Mouse (Mus musculus) ES-E14 (cell line): Measurements from ENCODE around the gene Mctp2.

Experiments used
- CHD2 ChIP-seq: IDR thresholded peaks from 2 replicates; pipeline ENCODE4 v1.6.1; 2014; ENCODE audit warnings: mild to moderate bottlenecking, low read depth, low read length, inconsistent platforms
- HCFC1 ChIP-seq: IDR thresholded peaks from 2 replicates; pipeline ENCODE4 v1.6.1; 2012; ENCODE audit warnings: low read length, inconsistent platforms, borderline replicate concordance; ENCODE audit not compliant: insufficient read depth
- MAFK ChIP-seq: IDR thresholded peaks from 2 replicates; pipeline ENCODE4 v1.6.1; 2014; ENCODE audit warnings: mild to moderate bottlenecking, low read depth, low read length, inconsistent platforms; ENCODE audit not compliant: insufficient read depth
- ZC3H11A ChIP-seq: IDR thresholded peaks from 2 replicates; pipeline ENCODE4 v1.6.1; 2012; ENCODE audit warnings: low read depth, mild to moderate bottlenecking, inconsistent platforms, low read length, borderline replicate concordance
- ZNF384 ChIP-seq: IDR thresholded peaks from 2 replicates; pipeline ENCODE4 v1.6.1; 2012; ENCODE audit warnings: low read depth, low read length, inconsistent platforms

DNA sequence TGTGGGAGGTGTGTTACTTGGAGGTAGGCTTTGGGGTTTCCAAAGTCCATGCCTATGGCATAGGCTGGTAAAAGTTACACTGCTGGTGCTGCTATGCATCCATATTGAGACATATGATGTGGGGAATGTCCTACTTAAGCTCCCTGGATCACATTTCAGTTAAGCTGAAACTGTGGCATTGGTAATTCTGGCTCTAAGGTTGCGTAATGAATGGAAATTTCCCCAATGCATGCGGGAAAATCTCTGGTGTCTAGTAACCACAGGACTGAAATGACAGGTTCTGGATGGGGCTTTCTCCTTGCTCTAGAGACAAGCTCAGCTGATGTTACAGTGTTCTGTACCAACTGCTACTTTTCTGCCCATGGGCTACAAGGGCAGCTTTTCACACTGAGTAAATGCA, 240.1 kb downstream of the Mctp2 start:
- no peak for TF ChIP-seq CHD2
- TF ChIP-seq HCFC1 = no peak
- TF ChIP-seq ZNF384 = no peak
- no peak for TF ChIP-seq ZC3H11A
- TF ChIP-seq MAFK = no peak
